Mouse (Mus musculus) brain, embryonic 18.5 days (tissue): ENCODE results near the gene Blcap.

Experiments used
- DNase-seq: peaks from one replicate; pipeline ENCODE4 v3.0.0-alpha.2; 2012; ENCODE audit warnings: low read depth, low spot score

Blcap gene

DNA sequence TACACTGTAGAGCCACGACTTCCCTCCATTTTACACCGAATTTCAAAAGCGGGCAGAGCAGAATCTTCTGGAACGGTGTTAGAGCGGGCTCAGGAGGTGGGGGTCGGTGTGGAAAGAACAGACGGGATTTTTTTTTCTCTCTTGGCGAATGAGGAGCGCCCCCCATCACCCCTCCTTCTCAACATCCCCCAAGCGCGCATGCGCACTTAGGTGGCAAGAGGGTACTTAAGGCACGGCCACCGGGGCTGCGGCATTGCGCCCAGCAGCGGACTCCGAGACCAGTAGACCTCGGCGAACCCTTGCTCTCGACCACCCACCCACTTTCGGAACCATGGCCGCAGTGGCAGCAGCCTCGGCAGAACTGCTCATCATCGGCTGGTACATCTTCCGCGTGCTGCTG lies 11.2 kb downstream of the Blcap start, which contains the start of gene Nnat:
TSS of gene Nnat (plus strand) at position 221 of the 400 bp plus-strand sequence.
- DNase-seq: peak; percentile 80

- no peak for DNase-seq
Measured at GRCm38 (mm10) chr2:157559440-157559839, 11.6 kb downstream of the Blcap start.

DNA sequence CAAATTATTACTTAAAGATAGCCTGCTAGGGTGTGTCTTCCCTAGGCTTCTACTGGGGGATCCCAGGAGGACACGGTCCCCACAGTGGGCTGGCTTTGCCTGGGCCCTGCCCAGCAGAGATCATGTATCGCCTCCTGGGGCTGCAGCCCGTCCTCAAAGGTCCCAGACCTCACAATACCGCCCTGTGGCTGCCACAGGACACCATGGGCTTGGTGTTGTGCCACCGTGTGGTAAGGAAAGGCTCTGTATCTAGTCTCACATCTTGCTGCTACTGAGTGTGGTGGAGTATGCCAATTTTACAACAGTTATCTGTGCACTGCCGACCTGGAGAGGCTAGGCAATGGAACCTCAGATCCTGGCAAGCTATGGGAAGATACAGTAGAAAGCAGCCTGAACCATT lies 12.6 kb downstream of the Blcap start:
- no peak for DNase-seq

- no peak for DNase-seq
Measured at GRCm38 (mm10) chr2:157558051-157558450, 13.0 kb downstream of the Blcap start.

GRCm38 (mm10) chr2:157556074-157556698 lies 14.9 kb downstream of the Blcap start:
- DNase-seq: no peak

- no peak for DNase-seq
Measured at GRCm38 (mm10) chr2:157552158-157552886, 18.8 kb downstream of the Blcap start.

GRCm38 (mm10) chr2:157550292-157550691 lies 20.8 kb downstream of the Blcap start:
- DNase-seq: no peak

DNA sequence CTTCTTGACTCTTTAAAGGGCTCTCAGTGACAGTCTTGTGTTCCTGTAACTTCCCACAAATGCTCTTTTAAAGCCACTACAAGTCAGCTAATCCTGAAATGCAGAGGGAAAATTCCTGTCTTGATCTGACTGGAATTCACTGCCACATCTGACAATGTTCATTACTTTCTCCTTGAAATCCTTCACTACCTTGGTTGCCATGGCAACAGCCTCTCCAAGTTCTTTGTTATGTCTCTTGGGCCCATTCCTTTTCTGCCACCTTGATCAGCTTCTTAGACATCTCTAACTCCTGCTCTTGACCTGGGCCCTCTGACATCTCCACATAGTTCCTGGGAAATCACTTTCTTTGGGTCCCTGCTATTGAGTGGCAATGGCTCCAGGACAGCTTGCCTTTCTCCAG lies 24.4 kb downstream of the Blcap start:
- DNase-seq: no peak

DNA sequence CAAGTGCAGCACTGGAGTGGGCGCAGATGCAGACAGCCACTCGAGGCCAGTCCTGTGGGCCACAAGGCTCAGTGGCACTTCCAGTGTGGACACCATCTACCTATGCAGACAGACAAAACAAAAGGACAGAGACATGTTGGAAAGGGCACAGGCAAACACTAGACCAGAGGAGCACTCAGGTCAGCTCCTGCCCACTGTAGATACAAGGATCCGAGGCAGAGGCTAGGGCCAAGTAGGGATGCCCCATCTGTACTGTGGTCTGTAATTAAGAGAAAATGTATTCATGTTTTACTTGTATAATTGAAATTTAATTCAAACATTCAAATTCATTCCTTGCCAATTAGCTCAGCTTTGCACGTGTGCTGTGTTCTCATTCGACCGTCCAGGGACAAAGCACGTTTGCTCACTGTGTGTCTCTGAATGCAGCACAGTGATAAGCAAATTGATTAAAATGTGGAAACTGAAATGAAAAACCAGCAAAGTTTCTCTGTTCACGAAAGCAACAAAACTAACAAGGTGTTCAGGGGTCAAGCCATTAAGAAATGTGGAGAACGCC lies 26.7 kb downstream of the Blcap start:
- DNase-seq: no peak

GRCm38 (mm10) chr2:157542415-157542814 lies 28.7 kb downstream of the Blcap start:
- DNase-seq: no peak

- DNase-seq: no peak
Measured at GRCm38 (mm10) chr2:157541631-157542030, 29.4 kb downstream of the Blcap start.

DNA sequence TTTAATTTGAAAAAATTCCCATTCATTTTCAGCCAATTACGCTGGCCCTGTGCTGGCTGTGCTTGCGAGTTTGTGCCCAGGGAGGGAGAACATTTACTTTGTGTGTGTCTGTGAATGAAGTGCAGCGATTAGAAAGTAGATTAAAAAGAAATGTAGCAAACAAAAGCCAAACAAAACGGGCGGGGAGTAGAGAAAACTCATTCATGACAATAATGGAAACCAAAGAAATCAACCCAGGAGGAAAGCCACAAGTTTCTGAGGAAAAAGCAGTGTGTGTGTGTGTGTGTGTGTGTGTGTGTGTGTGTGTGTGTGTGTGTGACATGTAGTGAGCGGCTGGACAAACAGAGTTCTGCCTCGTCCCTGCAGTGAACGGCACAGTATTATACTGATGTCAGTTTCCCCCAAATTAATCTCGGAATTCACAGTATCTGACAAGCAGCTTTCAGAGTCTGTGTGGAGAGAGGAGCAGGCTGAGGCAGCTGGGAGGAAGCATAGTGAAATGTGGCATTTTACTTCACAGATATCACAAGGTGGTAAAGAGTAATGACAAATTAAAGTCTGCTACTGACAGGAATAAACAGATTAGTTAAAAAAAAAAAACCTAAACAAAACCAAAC lies 30.0 kb downstream of the Blcap start:
- no peak for DNase-seq

- DNase-seq: no peak
Measured at GRCm38 (mm10) chr2:157540073-157540952, 30.8 kb downstream of the Blcap start.

DNA sequence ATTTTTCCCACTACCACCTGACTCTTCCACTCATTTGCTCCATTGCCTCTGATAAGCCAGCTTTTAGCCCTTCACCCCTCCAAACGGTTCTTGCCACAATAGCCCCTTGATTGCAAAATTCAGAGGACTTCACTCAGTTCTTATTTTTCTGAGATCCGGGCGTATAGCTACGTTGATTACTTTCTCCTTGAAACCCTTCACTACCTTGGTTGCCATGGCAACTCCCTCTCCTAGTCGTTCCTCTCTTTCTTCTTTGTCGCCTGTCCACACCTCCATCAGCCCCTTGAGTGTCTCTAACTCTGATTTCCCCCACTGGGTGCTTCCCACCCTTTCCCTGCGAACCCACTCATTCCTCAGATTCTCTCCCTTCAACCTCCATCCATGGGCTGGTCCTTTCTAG lies 34.0 kb downstream of the Blcap start:
- DNase-seq: no peak

- no peak for DNase-seq
Measured at GRCm38 (mm10) chr2:157536476-157537081, 34.5 kb downstream of the Blcap start.

GRCm38 (mm10) chr2:157534163-157534562 lies 36.9 kb downstream of the Blcap start:
- no peak for DNase-seq

DNA sequence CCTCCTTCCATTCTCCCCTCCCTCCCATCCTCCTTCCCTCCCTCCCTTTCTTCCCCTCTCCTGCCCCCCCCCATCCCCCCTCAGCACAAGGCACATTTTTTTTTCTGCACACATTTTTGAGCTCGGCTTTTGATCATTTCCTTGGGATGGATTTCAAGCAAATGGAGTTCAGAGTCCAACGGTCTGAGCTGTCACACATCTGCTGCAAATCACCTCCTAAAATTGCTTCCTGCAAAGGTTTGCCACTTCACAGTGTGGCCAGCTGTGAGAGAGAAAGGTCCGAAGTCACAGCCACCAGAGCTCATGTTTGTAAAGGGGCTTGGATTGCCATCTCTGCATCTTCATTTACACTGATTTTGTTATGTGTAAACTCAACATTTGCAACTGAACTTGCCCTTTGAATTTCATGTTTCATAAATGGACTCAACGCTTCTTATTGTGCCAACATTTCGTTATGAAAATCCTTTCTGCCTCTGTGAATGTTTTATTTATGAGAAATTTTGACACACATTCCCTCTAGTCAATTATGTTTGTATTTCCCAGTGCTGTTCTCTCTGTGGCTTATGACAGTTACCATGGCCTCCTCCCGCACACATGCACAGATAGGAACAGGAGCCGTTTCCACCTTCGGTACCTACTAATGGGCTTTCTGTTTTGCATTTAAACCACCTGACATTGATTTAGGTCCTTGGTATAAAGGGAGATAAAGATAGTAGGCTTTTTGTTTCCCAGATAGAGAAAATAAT lies 39.2 kb downstream of the Blcap start:
- DNase-seq: no peak

DNA sequence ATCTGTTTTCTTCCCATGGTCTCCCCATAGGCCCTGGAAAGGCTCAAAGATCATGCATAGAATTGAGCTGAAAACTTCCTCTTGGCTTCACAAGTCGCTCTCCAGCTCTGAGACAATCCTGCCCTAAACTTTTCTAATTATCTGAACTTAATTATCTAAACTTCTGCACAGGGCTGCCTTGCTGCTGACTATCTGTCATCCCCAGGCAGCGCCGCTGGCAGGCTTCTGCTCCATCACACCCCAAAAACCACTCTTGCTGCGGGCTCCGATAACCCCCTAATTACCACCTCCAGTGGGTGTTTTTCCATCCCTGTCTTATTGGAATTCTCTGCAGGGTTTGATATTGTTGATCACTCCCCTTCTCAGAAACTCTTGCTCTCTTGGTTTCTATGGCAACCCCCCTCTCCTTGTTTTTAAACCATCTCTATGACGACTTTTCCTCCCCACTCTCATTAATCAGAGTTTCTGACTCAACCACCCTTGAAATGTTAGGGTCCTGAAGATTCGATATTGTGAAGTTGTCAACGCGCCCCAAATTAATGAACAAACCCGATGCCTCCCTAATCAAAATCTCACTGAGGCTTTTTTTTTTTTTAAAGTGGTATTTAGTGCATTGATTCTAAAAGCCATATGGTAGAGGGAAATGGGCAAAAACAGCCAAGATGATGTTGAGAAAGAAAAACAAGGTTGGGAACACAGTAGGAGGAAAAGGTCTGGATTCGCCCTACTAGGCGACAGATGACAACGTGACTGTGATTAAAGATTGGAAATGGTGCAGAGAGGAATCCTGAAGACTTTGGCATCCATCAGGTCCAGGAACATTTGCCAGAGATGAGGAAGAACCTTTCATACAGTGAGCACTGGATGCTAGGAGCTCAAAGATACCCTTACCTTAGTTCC lies 40.8 kb downstream of the Blcap start:
- no peak for DNase-seq

- DNase-seq: no peak
Measured at GRCm38 (mm10) chr2:157522556-157522955, 48.5 kb downstream of the Blcap start.
